Mouse (Mus musculus): ENCODE data around the gene Cwc27. TPM values are rescaled to one million over a fixed set of nuclear protein-coding genes. Genes with fewer than 3 reads are reported as not detected.

The Cwc27 gene
- polyA plus RNA-seq, 1 experiment = 5.4 TPM

- H3K4me3 ChIP-seq = no peak overlapping the region
- no peak overlapping the region for H3ac ChIP-seq (ENCODE audit: control insufficient read depth, insufficient read length)
- no peaks in the 10 kb centered on the region for H3K79me2 ChIP-seq (ENCODE audit: control insufficient read depth, insufficient read depth)
- H3K27me3 ChIP-seq (ENCODE audit: control insufficient read depth, insufficient read depth, insufficient read length) = no peaks in the 10 kb centered on the region
- no peak for TF ChIP-seq POLR2A (IDR thresholded peaks at IDR 0.05; ENCODE audit: insufficient read length, low read depth)
- no peak for TF ChIP-seq POLR2AphosphoS2 (IDR thresholded peaks at IDR 0.05; ENCODE audit: insufficient read length, low read depth)
- no peak for TF ChIP-seq SRF (IDR thresholded peaks at IDR 0.05; ENCODE audit: control insufficient read depth, insufficient read length, low read depth)
- TF ChIP-seq MYOG (IDR thresholded peaks at IDR 0.05; ENCODE audit: control insufficient read depth in 1 of 3, insufficient read depth in 1 of 3, insufficient read length in 2 of 3, low read depth in 2 of 3) = no peak
- TF ChIP-seq CEBPB (IDR thresholded peaks at IDR 0.05; ENCODE audit: insufficient read depth, poor library complexity, severe bottlenecking) = no peak
- no peak for TF ChIP-seq MYOD1 (IDR thresholded peaks at IDR 0.05; ENCODE audit: control insufficient read depth in 1 of 3, insufficient read length in 2 of 3, low read depth in 2 of 3)
- TF ChIP-seq MAX (IDR thresholded peaks at IDR 0.05; ENCODE audit: low read depth) = no peak
- no peak for TF ChIP-seq USF1 (IDR thresholded peaks at IDR 0.05; ENCODE audit: low read depth)
- TF ChIP-seq TCF12 (IDR thresholded peaks at IDR 0.05; ENCODE audit: insufficient read depth, poor library complexity, severe bottlenecking) = no peak
- no peak for TF ChIP-seq TCF3 (IDR thresholded peaks at IDR 0.05; ENCODE audit: insufficient read length, low read depth)
- TF ChIP-seq REST (IDR thresholded peaks at IDR 0.05; ENCODE audit: insufficient read depth, insufficient read length) = no peak
- TF ChIP-seq E2F4 (IDR thresholded peaks at IDR 0.05; ENCODE audit: insufficient read depth) = no peak
- no peak overlapping the region for H3K4me2 ChIP-seq (ENCODE audit: low read depth)
- no peaks in the 10 kb centered on the region for H3K36me3 ChIP-seq (ENCODE audit: control insufficient read depth, insufficient read depth)
These were observed 176.1 kb downstream of the Cwc27 start for GRCm38 (mm10) chr13:104640694-104641454.

- no peak overlapping the region for H3K4me2 ChIP-seq (ENCODE audit: low read depth)
- no peak for TF ChIP-seq REST (IDR thresholded peaks at IDR 0.05; ENCODE audit: insufficient read depth, insufficient read length)
- H3K4me3 ChIP-seq = no peak overlapping the region
- no peaks in the 10 kb centered on the region for H3K36me3 ChIP-seq (ENCODE audit: control insufficient read depth, insufficient read depth)
- no peak overlapping the region for H3ac ChIP-seq (ENCODE audit: control insufficient read depth, insufficient read length)
- no peaks in the 10 kb centered on the region for H3K27me3 ChIP-seq (ENCODE audit: control insufficient read depth, insufficient read depth, insufficient read length)
- H3K79me2 ChIP-seq (ENCODE audit: control insufficient read depth, insufficient read depth) = no peaks in the 10 kb centered on the region
These were observed 178.0 kb downstream of the Cwc27 start for GRCm38 (mm10) chr13:104638988-104639387.

- Histone ChIP-seq H3K4me3 (no peak overlapping the region), H3K27me3 (ENCODE audit: control insufficient read depth, insufficient read depth, insufficient read length) (no peaks in the 10 kb centered on the region), H3K79me2 (ENCODE audit: control insufficient read depth, insufficient read depth) (no peaks in the 10 kb centered on the region), H3K36me3 (ENCODE audit: control insufficient read depth, insufficient read depth) (no peaks in the 10 kb centered on the region), H3K4me2 (ENCODE audit: low read depth) (no peak overlapping the region), H3ac (ENCODE audit: control insufficient read depth, insufficient read length) (no peak overlapping the region)
- TF ChIP-seq POLR2A (IDR thresholded peaks at IDR 0.05; ENCODE audit: insufficient read length, low read depth) (no peak), MYOD1 (IDR thresholded peaks at IDR 0.05; ENCODE audit: control insufficient read depth in 1 of 3, insufficient read length in 2 of 3, low read depth in 2 of 3) (no peak), TCF12 (IDR thresholded peaks at IDR 0.05; ENCODE audit: insufficient read depth, poor library complexity, severe bottlenecking) (no peak), MAX (IDR thresholded peaks at IDR 0.05; ENCODE audit: low read depth) (no peak), POLR2AphosphoS2 (IDR thresholded peaks at IDR 0.05; ENCODE audit: insufficient read length, low read depth) (no peak), E2F4 (IDR thresholded peaks at IDR 0.05; ENCODE audit: insufficient read depth) (no peak), SRF (IDR thresholded peaks at IDR 0.05; ENCODE audit: control insufficient read depth, insufficient read length, low read depth) (no peak), MYOG (IDR thresholded peaks at IDR 0.05; ENCODE audit: control insufficient read depth in 1 of 3, insufficient read depth in 1 of 3, insufficient read length in 2 of 3, low read depth in 2 of 3) (no peak), TCF3 (IDR thresholded peaks at IDR 0.05; ENCODE audit: insufficient read length, low read depth) (no peak), REST (IDR thresholded peaks at IDR 0.05; ENCODE audit: insufficient read depth, insufficient read length) (no peak), CEBPB (IDR thresholded peaks at IDR 0.05; ENCODE audit: insufficient read depth, poor library complexity, severe bottlenecking) (no peak), USF1 (IDR thresholded peaks at IDR 0.05; ENCODE audit: low read depth) (no peak)
These were observed 180.9 kb downstream of the Cwc27 start for GRCm38 (mm10) chr13:104635965-104636462.

GRCm38 (mm10) chr13:104634708-104635107 lies 182.2 kb downstream of the Cwc27 start:
- Histone ChIP-seq H3K36me3 (ENCODE audit: control insufficient read depth, insufficient read depth) (no peaks in the 10 kb centered on the region), H3ac (ENCODE audit: control insufficient read depth, insufficient read length) (no peak overlapping the region), H3K79me2 (ENCODE audit: control insufficient read depth, insufficient read depth) (no peaks in the 10 kb centered on the region), H3K4me2 (ENCODE audit: low read depth) (no peak overlapping the region), H3K4me3 (no peak overlapping the region), H3K27me3 (ENCODE audit: control insufficient read depth, insufficient read depth, insufficient read length) (no peaks in the 10 kb centered on the region)
- TF ChIP-seq MYOG (IDR thresholded peaks at IDR 0.05; ENCODE audit: control insufficient read depth in 1 of 3, insufficient read depth in 1 of 3, insufficient read length in 2 of 3, low read depth in 2 of 3) (no peak), MYOD1 (IDR thresholded peaks at IDR 0.05; ENCODE audit: control insufficient read depth in 1 of 3, insufficient read length in 2 of 3, low read depth in 2 of 3) (no peak), CEBPB (IDR thresholded peaks at IDR 0.05; ENCODE audit: insufficient read depth, poor library complexity, severe bottlenecking) (no peak), POLR2AphosphoS2 (IDR thresholded peaks at IDR 0.05; ENCODE audit: insufficient read length, low read depth) (no peak), E2F4 (IDR thresholded peaks at IDR 0.05; ENCODE audit: insufficient read depth) (no peak), MAX (IDR thresholded peaks at IDR 0.05; ENCODE audit: low read depth) (no peak)
